In genomic region chr3:79812042-79812441, GRCm38 (mm10) we compare ENCODE assay signal across 21 mouse cellular contexts. TPM values are rescaled to one million over a fixed set of nuclear protein-coding genes. Genes with fewer than 3 reads are reported as not detected.
A peak's percentile ranks its signal among the peaks of the same experiment; 100 is the strongest.
DNase-seq lines count a peak whose midpoint lies in the region; ATAC-seq lines count a peak whose summit lies in the region.
"Had no signal": no experiment of that assay in that cellular context is flagged by ENCODE, and none has a peak within 500 bp of the region (broad histone marks: within the 10 kb centered on the region; RNA-seq: fewer than 3 reads in every experiment).

No protein-coding gene starts in this region.

- ATAC-seq in erythroblast, adult 5-6 weeks (replicated peaks; ENCODE audit: low FRiP score, poor library complexity, severe bottlenecking) = no peak
- no peak for ATAC-seq in megakaryocyte, adult 5-6 weeks (ENCODE audit: poor library complexity, severe bottlenecking)
- peak; percentile 57; the same call in 1 of the 2 replicates for ATAC-seq in liver, embryonic 13.5 days (ENCODE audit: low read depth)
- no peak for ATAC-seq in forebrain, embryonic 14.5 days
- ATAC-seq: forebrain, embryonic 16.5 days; hindbrain, postnatal 0 days; inflammation-experienced regulatory T-cells, adult 6 months had no signal

- H3K4me2 ChIP-seq in liver, embryonic 13.5 days = no peak overlapping the region
- H3K4me2 ChIP-seq in forebrain, embryonic 14.5 days (ENCODE audit: low read length) = no peak overlapping the region
- H3K4me2 ChIP-seq: forebrain, embryonic 12.5 days; heart, embryonic 13.5 days; hindbrain, embryonic 14.5 days had no signal

- H3K4me3 ChIP-seq in erythroblast, embryonic 14.5 days (replicated peaks) = peak overlapping the region; percentile 1
- peak overlapping the region; percentile 64 for H3K4me3 ChIP-seq in megakaryocyte, embryonic 14.5 days (replicated peaks)
- H3K4me3 ChIP-seq in liver, embryonic 13.5 days (replicated peaks) = no peak overlapping the region
- no peak overlapping the region for H3K4me3 ChIP-seq in forebrain, embryonic 14.5 days (ENCODE audit: low read depth, low read length)
- H3K4me3 ChIP-seq: forebrain, embryonic 12.5 days; heart, adult 2 months; heart, embryonic 10.5 days; heart, embryonic 13.5 days had no signal

- no peaks in the 10 kb centered on the region for H3K36me3 ChIP-seq in erythroblast, embryonic 14.5 days (ENCODE audit: control insufficient read depth)
- no peaks in the 10 kb centered on the region for H3K36me3 ChIP-seq in megakaryocyte, embryonic 14.5 days (replicated peaks; ENCODE audit: low read length)
- H3K36me3 ChIP-seq in liver, embryonic 13.5 days = no peaks in the 10 kb centered on the region
- no peaks in the 10 kb centered on the region for H3K36me3 ChIP-seq in forebrain, embryonic 14.5 days (ENCODE audit: control insufficient read depth, insufficient read depth, low read length)
- H3K36me3 ChIP-seq: forebrain, embryonic 12.5 days had no signal

- DNase-seq in liver, embryonic 13.5 days = no peak
- no peak for DNase-seq in embryo, embryonic 10 days (ENCODE audit: low spot score)
- no peak for DNase-seq in forebrain, embryonic 14.5 days (ENCODE audit: low spot score)
- no peak for DNase-seq in cerebellum, adult 18-20 months
- DNase-seq: cerebellum, adult 2 months; cerebellum, adult 9-11 months; gastrocnemius, postnatal 10 days; gastrocnemius, postnatal 36 days; heart, adult 2 months had no signal

- H3K27ac ChIP-seq in liver, embryonic 13.5 days = no peak overlapping the region
- H3K27ac ChIP-seq in forebrain, embryonic 14.5 days (ENCODE audit: low read depth, low read length) = no peak overlapping the region
- H3K27ac ChIP-seq: forebrain, embryonic 12.5 days; heart, adult 2 months; heart, embryonic 10.5 days; heart, embryonic 13.5 days; hindbrain, embryonic 14.5 days; hindbrain, postnatal 0 days had no signal

- H3K27me3 ChIP-seq in erythroblast, embryonic 14.5 days (ENCODE audit: control insufficient read depth) = no peaks in the 10 kb centered on the region
- peaks cover 7% of the 10 kb centered on the region for H3K27me3 ChIP-seq in megakaryocyte, embryonic 14.5 days (replicated peaks)
- H3K27me3 ChIP-seq in liver, embryonic 13.5 days = no peaks in the 10 kb centered on the region
- H3K27me3 ChIP-seq in forebrain, embryonic 14.5 days (replicated peaks; ENCODE audit: control insufficient read depth, insufficient read depth, low read length) = no peaks in the 10 kb centered on the region
- H3K27me3 ChIP-seq: forebrain, embryonic 12.5 days; heart, embryonic 13.5 days had no signal

- WGBS in liver, embryonic 13.5 days (ENCODE audit: insufficient replicate concordance) = 40% methylated on average over 2 of the region's 2 CpGs
- WGBS in forebrain, embryonic 14.5 days = 83% methylated on average over 2 of the region's 2 CpGs

- H3K9ac ChIP-seq in liver, embryonic 13.5 days = no peak overlapping the region
- H3K9ac ChIP-seq in forebrain, embryonic 14.5 days (ENCODE audit: low read length) = no peak overlapping the region
- H3K9ac ChIP-seq: forebrain, embryonic 12.5 days; heart, embryonic 13.5 days; hindbrain, embryonic 14.5 days had no signal

- peaks cover 48% of the 10 kb centered on the region for H3K4me1 ChIP-seq in erythroblast, embryonic 14.5 days (ENCODE audit: control insufficient read depth)
- peaks cover 15% of the 10 kb centered on the region for H3K4me1 ChIP-seq in megakaryocyte, embryonic 14.5 days
- peaks cover 5% of the 10 kb centered on the region for H3K4me1 ChIP-seq in liver, embryonic 13.5 days (replicated peaks)
- no peaks in the 10 kb centered on the region for H3K4me1 ChIP-seq in forebrain, embryonic 14.5 days (ENCODE audit: control insufficient read depth, insufficient read depth, low read length)
- H3K4me1 ChIP-seq: forebrain, embryonic 12.5 days; heart, embryonic 10.5 days had no signal

- H3K9me3 ChIP-seq in erythroblast, embryonic 14.5 days (ENCODE audit: control insufficient read depth, low read length) = no peaks in the 10 kb centered on the region
- H3K9me3 ChIP-seq in megakaryocyte, embryonic 14.5 days = no peaks in the 10 kb centered on the region
- H3K9me3 ChIP-seq in liver, embryonic 13.5 days (replicated peaks) = no peaks in the 10 kb centered on the region
- H3K9me3 ChIP-seq in forebrain, embryonic 14.5 days (replicated peaks; ENCODE audit: control insufficient read depth, low read length) = no peaks in the 10 kb centered on the region
- H3K9me3 ChIP-seq: forebrain, embryonic 12.5 days; heart, embryonic 10.5 days; heart, embryonic 13.5 days had no signal

RNA-seq across cellular contexts. Expression of gene Tmem144, which starts 40.5 kb away (rescaled TPM):
- polyA plus RNA-seq in erythroblast, embryonic 14.5 days (2012) = not detected in 2 replicates
- 3.5 TPM in 1 of 2 replicates, not detected in the other for total RNA-seq in erythroblast, adult 5-6 weeks (2015; ENCODE audit: low replicate concordance)
- total RNA-seq in erythroblast, adult 5-6 weeks (2017; ENCODE audit: low replicate concordance) = not detected in 2 replicates
- polyA plus RNA-seq in megakaryocyte, embryonic 14.5 days (2012; ENCODE audit: insufficient read depth, low replicate concordance) = not detected in 2 replicates
- 1.9 and 2.7 TPM in 2 replicates for total RNA-seq in megakaryocyte, adult 5-6 weeks (2015)
- 1.2 and 1.5 TPM in 2 replicates for total RNA-seq in megakaryocyte, adult 5-6 weeks (2017)
- polyA plus RNA-seq in liver, embryonic 13.5 days (2015; fragmentation: Nextera tagmentation; extraction: Ambion mirVana) = 1.9 and 2.7 TPM in 2 replicates
- 2.5 and 2.8 TPM in 2 replicates for polyA plus RNA-seq in forebrain, embryonic 14.5 days (2014; fragmentation: Nextera tagmentation; extraction: Ambion mirVana)
- polyA plus RNA-seq: activated CD4-positive, CD25-positive, alpha-beta regulatory T cell, adult 4 months had no signal

Comparison
In these comparisons a context has a peak if more than half of its experiments do, and no peak if none do; other contexts are left out.
1. H3K4me3 ChIP-seq: peak in erythroblast, embryonic 14.5 days (single experiment) and megakaryocyte, embryonic 14.5 days (single experiment); none in liver, embryonic 13.5 days (single experiment) and forebrain, embryonic 14.5 days (single experiment).